Mouse (Mus musculus) heart, embryonic 12.5 days (tissue): ENCODE measurements around the gene Cd19. TPM values are rescaled to one million over a fixed set of nuclear protein-coding genes. Genes with fewer than 3 reads are reported as not detected.

ENCODE experiments used
- ATAC-seq: fragments of 200-750 bp; cut with Nextera tagmentation; 2 replicates; pipeline ENCODE4 v1.8.0; 2017; ENCODE audit warnings: moderate TSS enrichment, moderate library complexity; ENCODE audit not compliant: insufficient number of reproducible peaks, low FRiP score
- H3K27ac ChIP-seq: fragments of 300-500 bp; sonication (generic); 2 replicates; pipeline ENCODE4 v1.5.1; 2016; ENCODE audit warnings: mild to moderate bottlenecking, moderate library complexity; ENCODE audit not compliant: poor library complexity, severe bottlenecking
- H3K27me3 ChIP-seq: fragments of 300-500 bp; sonication (generic); replicated peaks from 2 replicates; pipeline ENCODE4 v1.6.1; 2016; ENCODE audit warnings: mild to moderate bottlenecking, moderate library complexity
- H3K36me3 ChIP-seq: fragments of 300-500 bp; sonication (generic); 2 replicates; pipeline ENCODE4 v1.6.1; 2016; ENCODE audit warnings: mild to moderate bottlenecking, moderate library complexity
- H3K4me1 ChIP-seq: fragments of 300-500 bp; sonication (generic); replicated peaks from 2 replicates; pipeline ENCODE4 v1.6.1; 2016; ENCODE audit warnings: mild to moderate bottlenecking
- H3K4me2 ChIP-seq: fragments of 300-500 bp; sonication (generic); 2 replicates; pipeline ENCODE4 v1.6.1; 2016; ENCODE audit warnings: mild to moderate bottlenecking, moderate library complexity
- H3K4me3 ChIP-seq: fragments of 300-500 bp; sonication (generic); 2 replicates; pipeline ENCODE4 v1.5.1; 2016; ENCODE audit warnings: mild to moderate bottlenecking
- H3K9ac ChIP-seq: fragments of 300-500 bp; sonication (generic); 2 replicates; pipeline ENCODE4 v1.6.1; 2016; ENCODE audit warnings: mild to moderate bottlenecking, moderate library complexity
- H3K9me3 ChIP-seq: fragments of 300-500 bp; sonication (generic); replicated peaks from 2 replicates; pipeline ENCODE4 v1.6.1; 2016; ENCODE audit warnings: mild to moderate bottlenecking, moderate library complexity
- WGBS: fragments of 180-500 bp; shearing (Covaris S2); methylation state at CpG from one replicate; pipeline ENCODE4 v1.1.7; 2016; 5-methylcytosine and 5-hydroxymethylcytosine counted together
- polyA plus RNA-seq: library from polyadenylated mRNA; unstranded; fragments of >200 nt; fragmentation: Nextera tagmentation; extraction: Ambion mirVana; gene quantifications from 2 replicates; pipeline ENCODE4 v1.2.1, GENCODE M21; 2016

Gene Cd19
- polyA plus RNA-seq, 1 experiment from 2014 or later, result not detected

GRCm38 (mm10) chr7:126434726-126435125 is 20.0 kb upstream of the Cd19 start:
- no peak for ATAC-seq
- H3K4me3 ChIP-seq, result no peak overlapping the region
- no peak overlapping the region for H3K9ac ChIP-seq
- H3K9me3 ChIP-seq, result no peaks in the 10 kb centered on the region
- H3K4me2 ChIP-seq, result no peak overlapping the region
- no peaks in the 10 kb centered on the region for H3K27me3 ChIP-seq
- no peak overlapping the region for H3K27ac ChIP-seq
- H3K36me3 ChIP-seq, result peaks cover 55% of the 10 kb centered on the region
- peaks cover 6% of the 10 kb centered on the region for H3K4me1 ChIP-seq
- 83% methylated on average over 7 of the region's 7 CpGs for WGBS

GRCm38 (mm10) chr7:126430167-126430566 is 15.5 kb upstream of the Cd19 start:
- Histone ChIP-seq H3K36me3 (peaks cover 31% of the 10 kb centered on the region), H3K4me1 (peaks cover 18% of the 10 kb centered on the region), H3K27me3 (no peaks in the 10 kb centered on the region), H3K4me3 (no peak overlapping the region), H3K27ac (no peak overlapping the region), H3K9me3 (peaks cover 4% of the 10 kb centered on the region; the same call in 1 of the 2 replicates), H3K9ac (no peak overlapping the region), H3K4me2 (0 out of 2 replicates have a peak overlapping the region, but pooled peaks have one; percentile 84)
- no peak for ATAC-seq

GRCm38 (mm10) chr7:126429503-126429898 is 14.8 kb upstream of the Cd19 start:
- H3K9me3 ChIP-seq, result peaks cover 4% of the 10 kb centered on the region; the same call in 1 of the 2 replicates
- H3K4me3 ChIP-seq, result peak overlapping the region; percentile 76
- 28% methylated on average over 15 of the region's 15 CpGs for WGBS
- H3K36me3 ChIP-seq, result peaks cover 26% of the 10 kb centered on the region
- peaks cover 18% of the 10 kb centered on the region for H3K4me1 ChIP-seq
- peak overlapping the region; percentile 84 for H3K4me2 ChIP-seq
- H3K9ac ChIP-seq, result peak overlapping the region; percentile 86
- no peaks in the 10 kb centered on the region for H3K27me3 ChIP-seq
- peak overlapping the region; percentile 89 for H3K27ac ChIP-seq
- ATAC-seq, result no peak; the same call in 1 of the 2 replicates

GRCm38 (mm10) chr7:126428631-126429502 is 14.2 kb upstream of the Cd19 start, which contains the start of gene Rabep2:
Gene Rabep2 (plus strand): TSS chr7:126428759.
- WGBS, result under 1% methylated on average over 82 of the region's 82 CpGs
- Histone ChIP-seq H3K9ac (peak within 1 kb of the TSS; percentile 86), H3K4me2 (peak within 1 kb of the TSS; percentile 84), H3K4me1 (peaks cover 18% of the 10 kb centered on the region), H3K36me3 (peaks cover 19% of the 10 kb centered on the region), H3K27ac (peak within 1 kb of the TSS; percentile 89), H3K9me3 (peaks cover 4% of the 10 kb centered on the region; the same call in 1 of the 2 replicates), H3K27me3 (no peaks in the 10 kb centered on the region), H3K4me3 (peak within 1 kb of the TSS; percentile 76)
- ATAC-seq, result peak; percentile 93

- WGBS, result 7% methylated on average over 4 of the region's 4 CpGs
These were observed 13.5 kb upstream of the Cd19 start for GRCm38 (mm10) chr7:126428154-126428553.

GRCm38 (mm10) chr7:126427323-126427860 is 12.7 kb upstream of the Cd19 start:
- no peak overlapping the region for H3K4me3 ChIP-seq
- H3K4me2 ChIP-seq, result no peak overlapping the region; the same call in 1 of the 2 replicates

More at GRCm38 (mm10) chr7:126428154-126428553, 13.5 kb upstream of the Cd19 start:
- no peaks in the 10 kb centered on the region for H3K27me3 ChIP-seq
- H3K4me2 ChIP-seq, result peak overlapping the region; percentile 84
- peaks cover 15% of the 10 kb centered on the region for H3K36me3 ChIP-seq
- H3K4me1 ChIP-seq, result peaks cover 18% of the 10 kb centered on the region
- H3K9ac ChIP-seq, result peak overlapping the region; percentile 86
- peak overlapping the region; percentile 89 for H3K27ac ChIP-seq
- ATAC-seq, result no peak
- peak overlapping the region; percentile 76 for H3K4me3 ChIP-seq
- peaks cover 4% of the 10 kb centered on the region; the same call in 1 of the 2 replicates for H3K9me3 ChIP-seq

GRCm38 (mm10) chr7:126424161-126424560 is 9.5 kb upstream of the Cd19 start:
- no peak overlapping the region for H3K9ac ChIP-seq
- WGBS, result 76% methylated on average over 6 of the region's 6 CpGs
- ATAC-seq, result no peak

More at GRCm38 (mm10) chr7:126427323-126427860, 12.7 kb upstream of the Cd19 start:
- no peaks in the 10 kb centered on the region for H3K27me3 ChIP-seq
- H3K9ac ChIP-seq, result no peak overlapping the region
- no peak for ATAC-seq
- WGBS, result 35% methylated on average over 12 of the region's 13 CpGs
- H3K9me3 ChIP-seq, result peaks cover 4% of the 10 kb centered on the region; the same call in 1 of the 2 replicates
- peaks cover 11% of the 10 kb centered on the region for H3K36me3 ChIP-seq
- no peak overlapping the region for H3K27ac ChIP-seq
- H3K4me1 ChIP-seq, result peaks cover 18% of the 10 kb centered on the region

GRCm38 (mm10) chr7:126421756-126422155 is 7.1 kb upstream of the Cd19 start:
- no peak for ATAC-seq

More at GRCm38 (mm10) chr7:126424161-126424560, 9.5 kb upstream of the Cd19 start:
- Histone ChIP-seq H3K9me3 (peaks cover 7% of the 10 kb centered on the region), H3K4me2 (no peak overlapping the region), H3K27me3 (no peaks in the 10 kb centered on the region), H3K4me3 (no peak overlapping the region), H3K27ac (no peak overlapping the region), H3K36me3 (no peaks in the 10 kb centered on the region), H3K4me1 (peaks cover 7% of the 10 kb centered on the region)

GRCm38 (mm10) chr7:126418496-126418895 is 3.8 kb upstream of the Cd19 start:
- no peak overlapping the region for H3K4me2 ChIP-seq
- peaks cover 3% of the 10 kb centered on the region; the same call in 1 of the 2 replicates for H3K9me3 ChIP-seq
- H3K27me3 ChIP-seq, result peaks cover 5% of the 10 kb centered on the region
- no peak overlapping the region for H3K27ac ChIP-seq
- no peaks in the 10 kb centered on the region for H3K4me1 ChIP-seq
- no peak overlapping the region for H3K9ac ChIP-seq
- no peak for ATAC-seq
- WGBS, result 43% methylated on average over 3 of the region's 3 CpGs
- H3K4me3 ChIP-seq, result no peak overlapping the region
- no peaks in the 10 kb centered on the region for H3K36me3 ChIP-seq

More at GRCm38 (mm10) chr7:126421756-126422155, 7.1 kb upstream of the Cd19 start:
- Histone ChIP-seq H3K4me1 (no peaks in the 10 kb centered on the region), H3K27ac (no peak overlapping the region), H3K9me3 (peaks cover 3% of the 10 kb centered on the region), H3K4me2 (no peak overlapping the region), H3K36me3 (no peaks in the 10 kb centered on the region), H3K9ac (no peak overlapping the region), H3K27me3 (no peaks in the 10 kb centered on the region), H3K4me3 (no peak overlapping the region)
- WGBS, result 78% methylated on average over 5 of the region's 5 CpGs

GRCm38 (mm10) chr7:126417606-126418005 is 2.9 kb upstream of the Cd19 start:
- WGBS, result 78% methylated on average over 4 of the region's 4 CpGs

GRCm38 (mm10) chr7:126417045-126417444 is 2.4 kb upstream of the Cd19 start:
- Histone ChIP-seq H3K27me3 (peaks cover 8% of the 10 kb centered on the region), H3K9me3 (peaks cover 3% of the 10 kb centered on the region; the same call in 1 of the 2 replicates), H3K4me2 (no peak overlapping the region), H3K9ac (no peak overlapping the region), H3K36me3 (no peaks in the 10 kb centered on the region), H3K4me1 (no peaks in the 10 kb centered on the region), H3K4me3 (no peak overlapping the region), H3K27ac (no peak overlapping the region)
- WGBS, result 49% methylated on average over 8 of the region's 8 CpGs
- ATAC-seq, result no peak

More at GRCm38 (mm10) chr7:126417606-126418005, 2.9 kb upstream of the Cd19 start:
- Histone ChIP-seq H3K36me3 (no peaks in the 10 kb centered on the region), H3K4me2 (no peak overlapping the region), H3K9me3 (peaks cover 3% of the 10 kb centered on the region; the same call in 1 of the 2 replicates), H3K9ac (no peak overlapping the region), H3K27me3 (peaks cover 7% of the 10 kb centered on the region), H3K4me1 (no peaks in the 10 kb centered on the region), H3K27ac (no peak overlapping the region), H3K4me3 (no peak overlapping the region)
- no peak for ATAC-seq
